Mouse (Mus musculus) midbrain, embryonic 15.5 days (tissue): ENCODE data around the gene Sco1. TPM values are rescaled to one million over a fixed set of nuclear protein-coding genes. Genes with fewer than 3 reads are reported as not detected.

ENCODE experiments used
- ATAC-seq: fragments of 200-750 bp; cut with Nextera tagmentation; replicated peaks from 2 replicates; pipeline ENCODE4 v1.8.0; 2017; ENCODE audit warnings: moderate TSS enrichment
- H3K27ac ChIP-seq: fragments of 300-500 bp; sonication (generic); 2 replicates; pipeline ENCODE4 v1.5.1; 2015; ENCODE audit warnings: mild to moderate bottlenecking, inconsistent platforms
- H3K27me3 ChIP-seq: fragments of 300-500 bp; sonication (generic); replicated peaks from 2 replicates; pipeline ENCODE4 v1.6.1; 2015; ENCODE audit warnings: inconsistent platforms
- H3K36me3 ChIP-seq: fragments of 300-500 bp; sonication (generic); replicated peaks from 2 replicates; pipeline ENCODE4 v1.6.1; 2015; ENCODE audit warnings: inconsistent platforms
- H3K4me1 ChIP-seq: fragments of 300-500 bp; sonication (generic); 2 replicates; pipeline ENCODE4 v1.6.1; 2015; ENCODE audit warnings: inconsistent platforms
- H3K4me2 ChIP-seq: fragments of 300-500 bp; sonication (generic); 2 replicates; pipeline ENCODE4 v1.6.1; 2015; ENCODE audit warnings: inconsistent platforms, mild to moderate bottlenecking, moderate library complexity
- H3K4me3 ChIP-seq: fragments of 300-500 bp; sonication (generic); 2 replicates; pipeline ENCODE4 v1.5.1; 2015; ENCODE audit warnings: mild to moderate bottlenecking, inconsistent platforms
- H3K9ac ChIP-seq: fragments of 300-500 bp; sonication (generic); 2 replicates; pipeline ENCODE4 v1.6.1; 2015; ENCODE audit warnings: mild to moderate bottlenecking, inconsistent platforms
- H3K9me3 ChIP-seq: fragments of 300-500 bp; sonication (generic); 2 replicates; pipeline ENCODE4 v1.6.1; 2016; ENCODE audit warnings: inconsistent platforms
- WGBS: fragments of 180-500 bp; shearing (Covaris S2); methylation state at CpG from one replicate; pipeline ENCODE4 v1.1.7; 2015; ENCODE audit warnings: mixed read lengths; 5-methylcytosine and 5-hydroxymethylcytosine counted together
- polyA plus RNA-seq: library from polyadenylated mRNA; unstranded; fragments of >200 nt; fragmentation: Nextera tagmentation; extraction: Ambion mirVana; gene quantifications from 2 replicates; pipeline ENCODE4 v1.2.1, GENCODE M21; 2015

The Sco1 gene
- polyA plus RNA-seq, 1 experiment from 2014 or later: 13.5 TPM

DNA sequence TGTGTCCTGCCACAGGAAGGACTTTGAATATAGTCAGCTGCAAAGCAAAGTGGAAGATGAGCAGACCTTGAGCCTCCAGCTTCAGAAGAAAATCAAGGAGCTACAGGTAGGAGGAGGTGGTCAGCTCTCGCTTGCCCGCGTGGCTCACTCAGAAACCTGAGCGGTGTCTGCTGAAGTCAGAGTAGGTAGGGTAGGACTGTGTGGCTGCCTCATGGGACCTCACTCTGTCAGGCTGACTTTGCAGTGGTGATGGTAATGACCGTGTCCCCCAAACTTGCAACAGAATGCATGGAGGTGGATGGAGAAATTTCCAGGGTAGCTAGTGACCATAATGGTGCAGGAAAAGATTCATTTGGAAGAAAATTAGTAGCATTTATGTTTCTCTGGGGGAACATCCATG lies 41.2 kb downstream of the Sco1 start:
- H3K36me3 ChIP-seq: no peaks in the 10 kb centered on the region
- H3K9ac ChIP-seq: no peak overlapping the region
- H3K27me3 ChIP-seq: no peaks in the 10 kb centered on the region
- no peak overlapping the region for H3K4me3 ChIP-seq
- WGBS: 97% methylated on average over 5 of the region's 5 CpGs
- H3K4me1 ChIP-seq: no peaks in the 10 kb centered on the region
- ATAC-seq: no peak
- no peak overlapping the region for H3K27ac ChIP-seq
- no peak overlapping the region for H3K4me2 ChIP-seq
- no peaks in the 10 kb centered on the region for H3K9me3 ChIP-seq

- H3K36me3 ChIP-seq: no peaks in the 10 kb centered on the region
- WGBS: 81% methylated on average over 29 of the region's 29 CpGs
- no peak overlapping the region for H3K4me2 ChIP-seq
- H3K4me1 ChIP-seq: no peaks in the 10 kb centered on the region
- H3K27me3 ChIP-seq: no peaks in the 10 kb centered on the region
- no peak overlapping the region for H3K27ac ChIP-seq
- H3K9ac ChIP-seq: no peak overlapping the region
- no peaks in the 10 kb centered on the region for H3K9me3 ChIP-seq
- ATAC-seq: no peak
- H3K4me3 ChIP-seq: no peak overlapping the region
Observed at GRCm38 (mm10) chr11:67094470-67094869, 42.0 kb downstream of the Sco1 start.

DNA sequence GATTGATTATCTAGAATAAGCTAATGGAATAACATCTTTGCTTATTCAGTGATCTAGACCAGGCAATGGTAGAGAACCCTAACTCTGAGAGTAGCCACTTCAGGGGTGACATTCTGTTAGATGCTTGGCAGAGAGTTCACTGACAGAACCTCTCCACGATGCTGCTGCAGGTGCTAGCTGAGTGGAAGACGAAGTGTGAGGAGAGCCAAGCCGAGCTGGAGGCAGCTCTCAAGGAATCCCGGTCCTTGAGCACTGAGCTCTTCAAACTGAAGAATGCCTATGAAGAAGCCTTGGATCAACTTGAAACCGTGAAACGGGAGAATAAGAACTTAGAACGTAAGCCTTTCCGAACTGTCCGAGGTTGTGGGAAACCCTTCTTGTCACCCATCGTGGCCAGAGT lies 45.2 kb downstream of the Sco1 start:
- Histone ChIP-seq H3K4me1 (no peaks in the 10 kb centered on the region), H3K27ac (no peak overlapping the region), H3K9me3 (no peaks in the 10 kb centered on the region), H3K4me3 (no peak overlapping the region), H3K4me2 (no peak overlapping the region), H3K9ac (no peak overlapping the region), H3K27me3 (no peaks in the 10 kb centered on the region), H3K36me3 (no peaks in the 10 kb centered on the region)
- ATAC-seq: no peak
- 90% methylated on average over 10 of the region's 10 CpGs for WGBS

- Histone ChIP-seq H3K4me2 (no peak overlapping the region), H3K36me3 (no peaks in the 10 kb centered on the region), H3K4me3 (no peak overlapping the region), H3K9me3 (no peaks in the 10 kb centered on the region), H3K4me1 (no peaks in the 10 kb centered on the region), H3K27ac (no peak overlapping the region), H3K27me3 (no peaks in the 10 kb centered on the region), H3K9ac (no peak overlapping the region)
- WGBS: 88% methylated on average over 11 of the region's 11 CpGs
- no peak for ATAC-seq
Observed at GRCm38 (mm10) chr11:67098427-67098826, 46.0 kb downstream of the Sco1 start.

GRCm38 (mm10) chr11:67099241-67099640 lies 46.8 kb downstream of the Sco1 start:
- 96% methylated on average over 16 of the region's 16 CpGs for WGBS
- Histone ChIP-seq H3K9ac (no peak overlapping the region), H3K4me2 (no peak overlapping the region), H3K36me3 (no peaks in the 10 kb centered on the region), H3K4me1 (no peaks in the 10 kb centered on the region), H3K27ac (no peak overlapping the region), H3K27me3 (no peaks in the 10 kb centered on the region), H3K9me3 (no peaks in the 10 kb centered on the region), H3K4me3 (no peak overlapping the region)
- no peak for ATAC-seq

- H3K36me3 ChIP-seq: no peaks in the 10 kb centered on the region
- ATAC-seq: no peak
- 40% methylated on average over 6 of the region's 6 CpGs for WGBS
- no peak overlapping the region for H3K4me3 ChIP-seq
- H3K9me3 ChIP-seq: no peaks in the 10 kb centered on the region
- no peak overlapping the region for H3K27ac ChIP-seq
- H3K27me3 ChIP-seq: no peaks in the 10 kb centered on the region
- H3K4me1 ChIP-seq: no peaks in the 10 kb centered on the region
- no peak overlapping the region for H3K4me2 ChIP-seq
- H3K9ac ChIP-seq: no peak overlapping the region
Observed at GRCm38 (mm10) chr11:67100169-67100568, 47.7 kb downstream of the Sco1 start.

GRCm38 (mm10) chr11:67101713-67102112 lies 49.2 kb downstream of the Sco1 start:
- no peak for ATAC-seq
- Histone ChIP-seq H3K27ac (no peak overlapping the region), H3K4me1 (no peaks in the 10 kb centered on the region), H3K9ac (no peak overlapping the region), H3K4me2 (no peak overlapping the region), H3K9me3 (no peaks in the 10 kb centered on the region), H3K36me3 (no peaks in the 10 kb centered on the region), H3K27me3 (no peaks in the 10 kb centered on the region), H3K4me3 (no peak overlapping the region)
- WGBS: 30% methylated on average over 8 of the region's 8 CpGs

DNA sequence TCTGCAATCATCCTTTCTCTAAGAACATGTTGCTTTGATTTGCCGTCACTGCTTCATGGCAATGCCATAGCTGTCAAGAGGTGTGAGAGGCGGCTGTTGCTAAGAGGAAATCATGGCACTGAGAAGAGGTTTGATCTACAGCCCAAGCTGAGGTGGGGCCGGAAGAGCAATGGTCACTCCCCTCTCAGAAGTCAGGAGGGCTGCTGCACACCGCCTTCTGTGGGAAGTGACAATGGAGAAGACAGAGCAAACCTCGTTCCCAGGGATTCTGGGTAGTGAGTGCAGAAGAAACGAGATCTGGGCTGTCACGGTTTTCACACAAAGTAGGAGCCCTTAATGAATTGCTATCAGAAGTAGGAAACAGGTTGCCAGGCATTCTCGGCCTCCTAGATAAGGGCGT lies 50.8 kb downstream of the Sco1 start:
- Histone ChIP-seq H3K4me1 (no peaks in the 10 kb centered on the region), H3K9me3 (no peaks in the 10 kb centered on the region), H3K27ac (no peak overlapping the region), H3K9ac (no peak overlapping the region), H3K27me3 (no peaks in the 10 kb centered on the region), H3K36me3 (no peaks in the 10 kb centered on the region), H3K4me3 (no peak overlapping the region), H3K4me2 (no peak overlapping the region)
- no peak for ATAC-seq
- 82% methylated on average over 9 of the region's 9 CpGs for WGBS

GRCm38 (mm10) chr11:67104242-67104641 lies 51.8 kb downstream of the Sco1 start:
- no peaks in the 10 kb centered on the region for H3K36me3 ChIP-seq
- no peak for ATAC-seq
- 93% methylated on average over 1 of the region's 1 CpGs for whole genome bisulfite sequencing

DNA sequence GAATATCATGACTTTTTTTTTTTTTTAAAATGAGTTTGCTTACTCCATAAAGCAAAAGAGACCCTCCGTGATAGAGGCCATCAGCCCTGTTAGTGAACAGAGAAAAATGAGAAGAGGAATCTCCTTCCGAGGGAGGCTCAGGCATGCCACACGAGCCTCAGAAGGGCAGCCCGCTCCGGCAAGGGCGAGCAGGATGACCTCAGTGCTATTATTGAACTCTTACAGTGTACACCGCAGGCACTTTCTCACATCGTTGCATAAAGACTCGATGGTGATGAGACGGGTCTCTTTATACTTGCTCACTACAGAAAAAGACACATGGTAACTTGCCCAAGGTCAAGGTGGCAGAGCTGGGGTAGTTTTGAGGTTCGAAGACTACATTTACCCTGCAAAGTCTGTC lies 52.2 kb downstream of the Sco1 start:
- Histone ChIP-seq H3K27me3 (no peaks in the 10 kb centered on the region), H3K36me3 (no peaks in the 10 kb centered on the region), H3K9me3 (no peaks in the 10 kb centered on the region), H3K4me2 (no peak overlapping the region), H3K4me1 (no peaks in the 10 kb centered on the region), H3K9ac (no peak overlapping the region), H3K4me3 (no peak overlapping the region), H3K27ac (no peak overlapping the region)
- 75% methylated on average over 11 of the region's 11 CpGs for WGBS
- no peak for ATAC-seq

More at GRCm38 (mm10) chr11:67104242-67104641, 51.8 kb downstream of the Sco1 start:
- no peak overlapping the region for H3K9ac ChIP-seq
- no peak overlapping the region for H3K4me3 ChIP-seq
- H3K27ac ChIP-seq: no peak overlapping the region
- H3K9me3 ChIP-seq: no peaks in the 10 kb centered on the region
- no peak overlapping the region for H3K4me2 ChIP-seq
- H3K4me1 ChIP-seq: no peaks in the 10 kb centered on the region
- H3K27me3 ChIP-seq: no peaks in the 10 kb centered on the region

DNA sequence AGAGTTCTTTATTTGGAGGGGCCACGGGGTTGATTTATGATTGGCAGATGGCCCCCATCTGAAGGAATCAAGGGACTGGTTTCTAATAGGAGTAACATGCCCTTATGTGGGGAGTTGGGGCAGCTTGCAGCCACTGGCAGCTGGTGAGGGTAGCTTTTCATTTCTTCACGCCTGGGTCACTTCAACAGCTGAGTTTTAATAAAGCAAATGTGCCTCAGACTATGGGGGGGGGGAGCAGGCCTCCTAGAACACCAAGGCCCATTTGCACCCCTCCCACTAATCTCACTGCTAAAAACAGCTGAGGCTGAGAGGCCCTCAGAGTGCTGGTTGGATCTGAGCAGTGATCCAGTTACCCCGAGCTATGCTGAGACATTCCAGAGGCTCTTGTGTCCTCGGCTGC lies 53.2 kb downstream of the Sco1 start:
- no peak overlapping the region for H3K27ac ChIP-seq
- H3K4me1 ChIP-seq: no peaks in the 10 kb centered on the region
- no peak overlapping the region for H3K4me3 ChIP-seq
- H3K36me3 ChIP-seq: no peaks in the 10 kb centered on the region
- no peak for ATAC-seq
- WGBS: 54% methylated on average over 4 of the region's 4 CpGs
- no peak overlapping the region for H3K4me2 ChIP-seq
- no peaks in the 10 kb centered on the region for H3K9me3 ChIP-seq
- no peaks in the 10 kb centered on the region for H3K27me3 ChIP-seq
- H3K9ac ChIP-seq: no peak overlapping the region

DNA sequence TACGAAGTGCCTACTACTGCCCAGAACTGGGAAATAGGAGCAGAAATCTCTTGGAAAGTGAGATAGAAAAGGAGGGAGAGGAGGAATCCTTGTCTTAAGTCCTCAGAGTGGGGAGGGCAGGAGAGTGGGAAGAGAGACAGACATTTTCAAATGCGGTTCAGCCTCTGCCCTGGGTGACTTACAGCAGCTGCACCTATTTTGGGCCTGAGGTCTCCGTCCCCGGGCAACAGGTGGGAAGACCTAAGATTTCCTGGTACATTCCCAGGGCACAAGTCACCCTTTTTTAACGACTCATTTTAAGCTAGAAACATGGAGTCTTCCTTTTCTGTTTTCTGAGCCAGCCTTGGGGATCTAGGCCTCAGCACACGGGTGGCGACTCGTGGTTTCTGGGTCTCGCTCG lies 54.5 kb downstream of the Sco1 start:
- no peaks in the 10 kb centered on the region for H3K27me3 ChIP-seq
- no peaks in the 10 kb centered on the region for H3K4me1 ChIP-seq
- H3K4me2 ChIP-seq: no peak overlapping the region
- ATAC-seq: no peak
- no peaks in the 10 kb centered on the region for H3K9me3 ChIP-seq
- no peak overlapping the region for H3K4me3 ChIP-seq
- H3K9ac ChIP-seq: no peak overlapping the region
- H3K27ac ChIP-seq: no peak overlapping the region
- H3K36me3 ChIP-seq: no peaks in the 10 kb centered on the region
- WGBS: 85% methylated on average over 10 of the region's 10 CpGs

- Histone ChIP-seq H3K4me2 (no peak overlapping the region), H3K9me3 (no peaks in the 10 kb centered on the region), H3K36me3 (no peaks in the 10 kb centered on the region), H3K9ac (no peak overlapping the region), H3K27ac (no peak overlapping the region), H3K4me3 (no peak overlapping the region), H3K27me3 (no peaks in the 10 kb centered on the region), H3K4me1 (no peaks in the 10 kb centered on the region)
- 29% methylated on average over 5 of the region's 5 CpGs for WGBS
- ATAC-seq: peak; percentile 50; the same call in 1 of the 2 replicates
Observed at GRCm38 (mm10) chr11:67110168-67110948, 57.9 kb downstream of the Sco1 start.
